Mouse (Mus musculus): ENCODE measurements at regions not wholly inside any gene's neighbourhood (a gene's known extent, or its start where the extent isn't known, plus 50 kb on each side); places are given as distances from the start of the nearest gene placed in this dataset.

DNA sequence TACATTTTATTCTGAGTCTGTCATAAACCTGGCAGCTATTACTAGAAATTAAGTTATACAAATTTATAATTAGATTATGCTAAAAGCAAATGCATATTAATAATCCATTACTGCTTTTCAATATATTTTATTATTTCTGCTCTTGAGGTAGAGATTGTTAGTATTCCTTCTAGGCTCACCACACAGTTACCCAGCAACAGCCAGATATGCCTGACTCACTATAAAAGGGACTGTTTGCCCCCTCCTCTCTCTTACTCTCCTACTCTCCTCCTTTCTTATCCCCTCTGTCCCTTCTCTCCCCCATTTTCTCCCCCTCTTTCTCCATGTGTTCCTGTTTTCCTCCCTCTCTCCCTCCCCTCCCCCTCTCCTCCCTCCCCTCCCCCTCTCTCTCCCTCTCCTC lies 98.7 kb downstream of the 4930505A04Rik start:
- no peak for DNase-seq (ENCODE audit: low spot score in 2 of 2)

DNA sequence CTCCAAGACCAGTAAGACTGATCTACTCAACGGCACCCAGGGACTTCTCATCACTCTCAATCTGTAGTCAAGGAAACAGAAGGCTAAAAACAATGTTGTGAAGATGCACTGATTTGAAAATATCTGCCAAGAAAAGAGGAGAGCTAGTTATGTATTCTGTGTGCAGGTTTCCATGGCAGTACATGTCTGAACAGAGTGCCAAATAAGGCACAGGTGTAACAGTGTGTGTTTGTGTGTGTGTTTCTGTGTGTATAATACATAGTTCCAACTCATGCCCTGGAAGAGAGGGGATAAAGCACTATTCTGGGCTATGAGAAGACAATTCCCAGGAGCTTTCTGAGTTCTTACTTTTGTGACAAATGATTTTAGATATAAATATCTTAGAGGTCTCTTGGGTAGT lies 99.7 kb downstream of the 4930505A04Rik start:
- DNase-seq (ENCODE audit: low spot score in 2 of 2) = no peak

DNA sequence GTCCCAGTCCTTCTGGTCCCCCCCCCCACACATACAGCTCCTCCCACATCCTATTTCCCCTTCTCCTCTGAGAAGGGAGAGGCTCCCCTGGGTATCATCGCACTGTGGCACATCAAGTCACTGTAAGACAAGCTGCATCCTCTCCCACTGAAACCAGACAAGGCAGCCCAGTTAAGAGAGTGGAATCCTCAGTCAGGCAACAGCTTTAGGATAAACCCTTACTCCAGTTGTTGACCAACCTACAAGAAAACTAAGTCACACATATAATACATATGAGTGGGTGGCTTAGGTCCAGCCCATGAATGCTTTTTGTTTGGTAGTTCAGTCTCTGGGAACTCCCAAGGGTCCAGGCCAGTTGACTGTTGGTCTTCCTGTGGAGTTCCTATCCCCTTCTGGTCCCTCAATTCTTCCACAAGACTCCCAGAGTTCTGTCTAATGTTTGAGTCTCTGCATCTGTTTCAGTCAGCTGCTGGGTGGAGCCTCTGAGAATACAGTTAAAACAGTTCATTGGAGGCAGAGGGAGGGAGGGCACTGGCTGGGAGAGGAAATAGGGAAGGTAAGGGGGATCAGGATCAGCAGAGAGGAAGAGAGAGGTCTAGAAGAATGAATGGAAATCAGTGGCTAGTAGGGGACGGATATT lies 101.7 kb upstream of the Sptbn1 start:
- DNase-seq (ENCODE audit: low spot score in 2 of 2) = no peak

DNA sequence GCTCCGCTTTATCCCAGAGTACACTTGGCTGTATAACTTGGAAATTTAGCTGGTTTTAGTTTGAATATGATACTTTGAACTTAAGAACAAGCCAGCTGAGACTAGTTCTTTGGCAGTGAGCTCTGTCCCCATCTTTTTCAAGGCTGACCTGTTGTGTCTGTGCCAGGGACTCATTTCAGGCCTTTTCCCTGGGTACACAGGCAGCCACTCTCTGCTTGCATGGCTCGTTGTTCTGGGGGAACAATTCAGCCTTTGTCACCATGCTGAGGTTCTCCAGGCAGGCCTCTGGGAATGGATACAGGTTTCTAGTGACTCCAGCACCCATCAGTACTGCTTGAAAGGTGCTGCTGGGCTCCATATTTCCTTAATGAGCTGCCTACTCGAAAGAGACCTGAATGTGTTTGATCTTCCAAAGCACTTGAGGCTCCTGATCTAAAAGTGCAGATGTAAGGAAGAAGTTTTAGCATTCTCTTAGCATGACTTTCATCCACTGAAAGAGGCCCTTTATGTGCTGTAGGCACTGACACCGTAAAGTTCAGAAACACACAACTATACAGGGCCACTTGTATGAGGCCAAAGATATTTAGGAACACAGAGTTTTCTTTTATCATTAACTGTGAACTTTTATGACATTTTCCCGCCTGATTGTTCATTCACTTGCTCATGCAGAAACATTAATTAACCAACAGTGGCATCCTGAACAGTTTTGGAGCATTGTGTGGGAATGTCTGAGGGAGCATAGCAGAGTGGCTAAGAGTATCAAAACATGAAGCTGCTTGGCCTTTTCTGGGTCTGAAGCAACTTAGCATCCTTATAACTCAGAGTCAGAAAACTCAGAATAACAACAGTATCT lies 99.6 kb upstream of the Sptbn1 start:
- DNase-seq (ENCODE audit: low spot score in 2 of 2) = no peak

DNA sequence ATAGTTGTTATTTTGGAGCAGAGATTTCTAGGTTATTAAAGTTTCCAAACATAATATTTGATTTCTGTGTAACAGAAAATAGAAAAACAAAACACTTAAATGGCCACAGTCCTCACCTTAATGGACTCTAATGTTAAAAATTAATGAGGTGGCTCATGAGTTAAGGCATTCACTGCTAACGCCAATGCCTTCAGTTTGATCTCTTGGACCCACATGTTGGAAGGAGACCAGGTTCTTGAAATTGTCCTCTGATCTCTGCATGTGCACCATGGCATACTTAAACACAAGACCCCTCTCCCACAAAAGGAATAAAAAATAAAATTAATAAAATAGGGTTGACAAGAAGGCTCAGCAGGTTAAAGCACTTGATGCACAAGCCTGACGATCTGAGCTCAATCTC lies 98.5 kb upstream of the Sptbn1 start:
- DNase-seq (ENCODE audit: low spot score in 2 of 2) = no peak

DNA sequence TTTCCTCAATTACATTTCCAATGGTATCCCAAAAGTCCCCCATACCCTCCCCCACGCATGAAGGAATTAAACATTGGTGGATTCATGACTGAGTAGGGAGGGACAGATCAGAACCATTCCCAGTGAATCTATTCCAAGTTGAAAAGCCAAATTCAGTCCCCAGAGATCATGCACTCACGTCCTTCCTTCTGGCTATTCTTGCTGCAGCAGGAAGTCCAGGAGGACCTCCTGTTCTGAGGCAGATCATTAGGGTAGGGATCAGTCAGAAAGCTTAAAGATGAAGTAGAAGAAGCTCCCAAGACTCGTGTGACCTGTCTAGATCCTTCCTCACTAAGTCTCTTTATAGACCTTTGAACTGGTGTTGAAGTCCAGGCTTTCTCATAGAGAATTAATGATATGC lies 97.0 kb upstream of the Sptbn1 start:
- DNase-seq (ENCODE audit: low spot score in 2 of 2) = no peak

DNA sequence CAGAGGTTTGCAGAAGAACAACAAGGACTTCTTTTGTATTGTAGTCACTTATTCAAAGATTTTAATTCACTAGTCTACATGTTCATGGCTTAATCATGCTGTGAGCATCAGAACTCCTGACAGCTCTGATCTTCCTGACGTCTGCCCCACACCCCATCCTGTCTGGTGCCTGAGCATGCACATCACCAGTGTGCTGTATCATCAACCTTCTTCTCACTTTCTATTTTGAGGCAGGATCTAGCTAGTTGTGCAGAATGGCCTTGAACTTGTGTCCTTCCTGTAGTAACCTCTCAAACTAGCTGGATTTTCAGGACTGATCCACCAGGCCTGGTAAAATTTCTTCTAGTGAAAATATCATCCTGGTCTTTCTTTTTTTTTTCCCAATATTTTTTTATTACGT lies 96.6 kb upstream of the Sptbn1 start:
- no peak for DNase-seq (ENCODE audit: low spot score in 2 of 2)

DNA sequence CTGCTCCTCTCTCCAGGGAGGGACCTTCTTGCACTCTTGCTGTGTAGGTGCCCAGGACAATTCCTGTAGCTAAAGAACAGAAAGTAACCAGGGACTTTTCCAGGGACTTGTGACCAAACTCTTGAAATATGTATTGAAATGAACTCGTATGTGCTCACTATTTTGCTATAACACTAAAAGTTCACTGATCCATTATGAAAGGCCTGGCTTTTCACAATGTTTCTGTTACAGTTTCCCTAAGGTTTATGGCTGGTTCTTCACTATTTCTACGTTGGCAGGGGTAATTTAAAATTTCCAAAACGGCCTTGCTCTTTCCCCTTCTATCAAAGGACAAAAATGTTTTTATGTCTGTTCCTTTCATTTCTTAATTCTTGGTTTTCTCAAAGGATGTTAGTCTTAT lies 90.2 kb upstream of the Sptbn1 start:
- no peak for DNase-seq (ENCODE audit: low spot score in 2 of 2)

DNA sequence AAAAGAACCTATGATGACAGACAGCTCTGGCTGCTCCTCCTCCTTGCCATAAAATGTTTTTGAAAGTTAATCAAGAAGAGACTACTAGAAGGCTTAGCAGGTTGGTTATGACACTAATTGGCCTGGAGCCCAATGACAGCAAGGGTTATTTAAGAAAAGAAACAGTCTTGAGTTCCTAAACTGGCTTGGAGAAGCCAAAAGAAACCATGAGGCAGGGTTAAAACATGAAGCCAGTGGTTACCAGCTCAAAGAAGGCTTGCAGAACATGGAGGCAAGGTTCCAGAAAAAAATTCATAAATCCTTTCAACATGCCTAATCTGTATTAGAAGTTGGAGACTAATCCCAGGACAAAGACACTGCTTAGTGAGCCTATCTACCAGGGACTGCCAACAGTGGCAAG lies 87.4 kb upstream of the Sptbn1 start:
- DNase-seq (ENCODE audit: low spot score in 2 of 2) = no peak

DNA sequence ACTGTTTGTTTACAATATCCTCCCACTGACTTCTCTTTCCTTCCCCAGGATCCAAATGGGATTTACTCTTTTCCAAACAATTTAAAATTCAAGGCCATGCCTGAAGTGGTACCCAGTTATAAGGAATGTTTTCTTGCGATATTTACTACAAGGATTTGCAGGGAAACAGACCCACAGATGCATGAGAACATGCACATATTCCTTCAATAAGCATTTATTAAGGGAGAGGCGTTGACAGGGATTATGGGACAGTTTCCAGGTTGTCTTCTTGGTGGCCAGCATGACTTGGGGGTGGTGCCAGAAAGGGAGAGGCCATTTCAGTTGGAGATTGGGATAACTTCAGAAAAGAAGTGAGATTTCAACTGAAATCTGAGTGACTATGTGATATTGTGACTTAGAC lies 58.4 kb upstream of the Sptbn1 start:
- peak in 1 of 2 experiments; percentile 18 for DNase-seq (ENCODE audit: low spot score in 2 of 2)

Data from urinary bladder, adult 18-20 months (tissue).